Mouse (Mus musculus): Measurements from ENCODE around the gene Arhgap29. TPM values are rescaled to one million over a fixed set of nuclear protein-coding genes. Genes with fewer than 3 reads are reported as not detected.

Gene Arhgap29
- polyA plus RNA-seq (2017; shearing (Covaris generic)), result under 1 TPM; 0.92 to 0.94 TPM

GRCm38 (mm10) chr3:121952041-121952591 lies at the start of gene Arhgap29:
TSS of gene Arhgap29 (plus strand) at chr3:121952541.
- no peak for ATAC-seq

- ATAC-seq, result no peak
Measured at GRCm38 (mm10) chr3:121902729-121903128, 49.6 kb upstream of the Arhgap29 start.

DNA sequence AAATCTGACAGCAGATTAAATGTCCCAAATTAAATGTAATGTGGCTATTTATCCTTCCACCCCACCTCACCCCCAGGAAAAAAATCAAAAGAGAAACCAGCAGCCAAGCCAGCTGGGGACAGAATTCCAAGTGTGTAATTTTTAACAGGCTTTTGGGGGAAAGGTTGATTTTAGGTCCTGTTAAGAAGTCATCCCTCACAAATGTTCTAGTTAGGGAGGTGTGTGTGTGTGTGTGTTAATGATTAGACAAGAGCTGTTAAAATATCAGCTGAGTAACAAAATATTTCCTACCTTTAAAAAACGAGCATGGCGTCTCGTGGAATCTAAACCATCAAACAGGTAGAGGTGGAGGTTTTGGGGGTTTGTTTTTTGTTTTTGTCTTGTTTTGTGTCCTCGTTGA lies 49.1 kb upstream of the Arhgap29 start:
- ATAC-seq, result no peak

- no peak for ATAC-seq
Measured at GRCm38 (mm10) chr3:121903695-121904094, 48.6 kb upstream of the Arhgap29 start.

- ATAC-seq, result no peak
Measured at GRCm38 (mm10) chr3:121904476-121904875, 47.9 kb upstream of the Arhgap29 start.

DNA sequence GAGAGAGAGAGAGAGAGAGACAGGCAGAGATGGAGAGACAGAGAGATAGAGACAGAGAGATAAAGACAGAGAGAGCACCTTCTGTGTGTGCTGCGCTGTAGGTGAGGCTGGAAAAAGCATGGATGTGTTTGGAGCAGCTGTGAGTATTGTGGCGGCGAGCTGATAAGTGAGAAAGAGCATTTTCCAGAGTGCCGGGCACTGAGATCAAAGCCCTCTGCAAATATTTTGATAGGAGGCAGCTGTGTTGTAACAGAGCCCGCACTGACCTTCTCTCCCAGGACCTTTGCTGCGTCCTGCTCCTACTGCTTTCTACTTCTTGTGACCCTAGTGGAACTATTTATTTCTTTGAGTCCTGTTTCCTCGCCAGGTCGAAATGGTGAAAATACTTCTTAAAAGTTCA lies 45.7 kb upstream of the Arhgap29 start:
- no peak for ATAC-seq

GRCm38 (mm10) chr3:121909155-121909554 lies 43.2 kb upstream of the Arhgap29 start:
- ATAC-seq, result no peak

GRCm38 (mm10) chr3:121913476-121913875 lies 38.9 kb upstream of the Arhgap29 start:
- ATAC-seq, result no peak

GRCm38 (mm10) chr3:121914459-121915185 lies 37.7 kb upstream of the Arhgap29 start:
- no peak for ATAC-seq

- ATAC-seq, result no peak
Measured at GRCm38 (mm10) chr3:121915191-121915590, 37.1 kb upstream of the Arhgap29 start.

DNA sequence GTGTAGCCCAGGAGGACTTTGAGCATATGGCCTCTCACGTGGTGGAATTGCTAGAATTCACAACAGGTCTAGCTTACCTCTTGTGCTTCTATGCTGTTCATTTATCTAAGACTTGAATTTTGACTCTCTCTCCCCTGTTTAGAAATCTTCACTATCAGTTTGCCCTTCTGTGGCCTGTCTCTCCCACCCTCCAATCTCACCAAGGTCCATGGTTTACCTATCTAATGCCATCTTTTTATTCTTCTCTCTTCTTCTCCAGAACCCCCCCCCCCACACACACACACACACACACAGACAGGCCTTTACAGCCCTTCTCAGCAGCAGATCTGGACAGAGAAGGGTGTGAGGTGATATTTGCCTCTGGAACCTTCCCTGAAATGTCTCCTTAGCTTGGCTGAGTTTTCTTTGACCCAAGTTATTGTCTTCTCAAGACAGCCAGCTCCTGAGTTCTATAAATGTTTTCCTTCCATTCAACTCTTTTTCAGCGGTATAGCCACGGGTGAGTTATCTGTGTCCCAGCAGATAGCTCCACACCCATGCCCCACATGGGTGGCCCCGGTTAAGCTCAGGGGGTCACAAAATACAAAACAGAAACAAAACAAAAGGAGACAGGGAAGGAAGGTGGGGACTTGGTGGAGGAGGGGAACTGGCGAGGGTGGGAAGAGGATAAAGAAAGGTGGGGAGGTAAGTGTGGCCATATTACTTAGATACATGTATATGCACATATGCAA lies 35.4 kb upstream of the Arhgap29 start:
- ATAC-seq, result no peak

DNA sequence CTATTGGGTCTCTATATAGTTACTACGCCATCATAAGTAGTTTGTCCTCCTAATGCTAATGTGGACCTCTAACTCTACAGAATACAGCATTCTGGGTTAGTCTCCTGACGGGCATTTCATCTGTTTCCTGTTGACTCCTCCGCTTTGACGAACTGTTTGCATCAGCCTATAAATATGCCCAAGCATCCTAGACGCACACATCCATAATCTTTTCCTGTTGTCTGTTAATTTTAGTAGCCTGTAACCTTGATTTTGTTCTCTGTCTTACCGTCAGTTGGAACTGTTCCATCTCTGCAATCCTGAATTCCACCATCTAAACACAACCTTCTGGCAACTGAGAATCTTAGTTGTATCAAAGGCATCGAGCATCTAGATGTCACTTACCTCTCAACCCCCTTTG lies 34.7 kb upstream of the Arhgap29 start:
- ATAC-seq, result no peak

DNA sequence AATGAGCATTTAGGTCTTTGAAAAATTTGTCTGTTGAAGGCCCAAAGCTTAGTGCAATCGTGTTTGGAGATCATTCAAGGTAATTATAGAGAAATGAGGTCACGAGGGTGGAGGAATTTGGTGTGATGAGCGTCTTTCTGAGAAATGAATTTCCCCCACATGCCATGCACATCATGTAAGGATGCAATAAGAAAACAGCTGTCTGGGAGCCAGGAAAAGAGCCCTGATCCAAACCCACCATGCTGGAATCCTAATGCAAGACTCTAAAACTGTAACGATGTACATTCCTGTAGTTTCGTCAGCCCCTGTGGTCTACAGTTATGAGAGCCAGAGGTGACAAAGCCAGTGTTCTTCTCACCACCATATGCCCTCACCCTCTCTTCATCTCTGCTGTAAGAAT lies 32.4 kb upstream of the Arhgap29 start:
- ATAC-seq, result no peak

DNA sequence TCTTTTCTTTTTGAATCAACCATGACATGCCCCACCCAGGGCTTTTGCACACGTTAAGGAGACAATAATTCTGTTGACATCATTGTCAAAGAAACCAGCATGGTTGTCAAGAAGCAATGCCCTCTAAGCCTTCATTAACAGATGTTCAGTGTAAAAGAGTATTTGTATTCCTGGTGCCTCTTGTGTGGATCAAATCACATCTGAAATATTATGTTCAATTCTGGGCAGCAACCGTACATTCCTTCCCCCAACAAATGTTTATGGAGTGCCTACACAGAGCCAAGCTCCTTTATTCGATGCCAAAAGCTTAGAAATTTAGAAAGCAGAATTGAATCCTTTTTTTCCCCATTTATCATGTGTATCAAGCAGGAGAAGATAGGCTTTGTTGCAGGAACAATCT lies 31.6 kb upstream of the Arhgap29 start:
- no peak for ATAC-seq

DNA sequence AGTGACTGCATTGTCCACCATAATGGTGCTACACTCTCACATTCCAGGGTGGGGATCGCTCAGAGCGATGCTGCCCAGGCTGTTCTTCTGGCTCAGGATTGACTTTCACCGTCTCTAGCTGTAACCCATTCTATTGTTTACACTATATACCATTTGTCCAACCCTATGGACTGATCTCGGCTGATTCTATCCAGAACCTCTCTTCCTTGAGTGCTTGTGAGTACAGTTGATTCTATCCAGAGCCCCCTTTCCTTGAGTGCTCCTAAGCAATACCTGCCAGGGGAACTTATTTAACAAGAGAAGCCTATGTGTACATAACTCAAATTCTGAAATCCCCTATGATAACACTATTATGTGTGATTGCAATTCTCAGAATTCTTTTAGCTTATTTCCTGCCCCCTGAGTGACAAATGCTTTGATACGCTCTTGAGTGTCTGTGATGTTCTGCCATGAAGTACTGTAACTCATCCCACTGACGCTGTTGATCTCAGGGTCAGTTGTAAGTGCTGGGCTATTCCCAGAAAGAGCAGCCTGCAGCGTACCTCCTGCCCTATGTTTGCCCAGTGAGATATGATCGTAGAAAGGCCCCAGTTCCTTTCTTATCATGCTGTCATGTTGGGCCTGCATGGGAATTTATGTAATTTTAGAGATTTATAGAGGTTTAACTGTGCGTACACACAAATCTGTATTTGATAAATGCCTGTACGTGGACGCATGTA lies 27.4 kb upstream of the Arhgap29 start:
- no peak for ATAC-seq

- ATAC-seq, result no peak
Measured at GRCm38 (mm10) chr3:121927601-121928000, 24.7 kb upstream of the Arhgap29 start.

- no peak for ATAC-seq
Measured at GRCm38 (mm10) chr3:121932815-121933214, 19.5 kb upstream of the Arhgap29 start.

DNA sequence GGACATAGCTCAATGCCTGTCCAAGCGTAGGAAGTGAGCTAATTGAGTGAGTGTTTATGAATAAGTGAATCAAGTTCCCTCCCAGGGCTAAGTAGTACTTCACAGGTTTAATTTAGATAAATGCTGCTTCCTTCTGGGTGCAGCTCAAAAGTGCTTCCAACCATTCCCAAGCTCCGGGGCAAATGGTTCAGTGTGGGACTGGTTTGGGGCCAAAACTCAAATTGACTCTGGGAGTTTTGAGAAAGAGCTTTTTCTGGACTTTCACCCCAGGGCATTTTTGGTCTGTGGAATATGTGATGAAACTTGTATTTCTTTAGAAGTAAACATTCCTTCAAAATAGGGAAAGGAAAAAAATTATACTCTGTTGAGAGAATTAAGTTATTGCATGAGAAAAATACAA lies 16.1 kb upstream of the Arhgap29 start:
- no peak for ATAC-seq

DNA sequence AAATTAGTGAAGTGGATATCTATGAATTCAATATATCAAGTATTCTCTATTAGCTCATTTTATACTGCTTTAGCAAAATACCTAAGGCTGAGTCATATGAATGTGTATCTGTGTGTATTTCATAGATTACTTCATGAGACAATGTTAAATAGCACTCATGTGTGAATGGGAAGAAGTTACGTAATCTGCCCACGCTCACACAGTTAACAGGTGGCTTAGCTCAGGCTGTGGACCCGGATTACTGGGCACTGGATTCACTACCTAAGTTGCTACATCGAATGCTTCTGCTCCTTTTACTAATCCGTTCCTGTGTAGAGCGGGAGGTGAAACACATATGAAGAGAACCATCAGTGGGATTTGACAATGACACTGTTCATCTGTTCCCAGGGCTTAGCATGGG lies 15.3 kb upstream of the Arhgap29 start:
- ATAC-seq, result no peak

DNA sequence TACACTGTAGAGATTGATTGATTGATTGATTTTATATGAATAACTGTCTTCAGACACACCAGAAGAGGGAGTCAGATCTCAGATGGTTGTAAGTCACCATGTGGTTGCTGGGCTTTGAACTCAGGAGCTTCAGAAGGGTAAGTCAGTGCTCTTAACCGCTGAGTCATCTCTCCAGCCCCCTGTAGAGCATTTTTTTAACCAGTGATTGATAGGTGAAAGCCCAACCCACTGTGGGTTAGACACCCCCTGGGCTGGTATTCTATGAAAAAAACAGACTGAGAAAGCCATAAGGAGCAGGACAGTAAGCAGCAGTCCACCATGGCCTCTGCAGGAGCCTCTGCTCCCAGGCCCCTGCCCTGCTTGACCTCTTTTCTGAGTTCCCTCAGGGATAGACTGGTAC lies 12.7 kb upstream of the Arhgap29 start:
- ATAC-seq, result no peak

GRCm38 (mm10) chr3:121940094-121940889 lies 12.0 kb upstream of the Arhgap29 start:
- no peak for ATAC-seq

DNA sequence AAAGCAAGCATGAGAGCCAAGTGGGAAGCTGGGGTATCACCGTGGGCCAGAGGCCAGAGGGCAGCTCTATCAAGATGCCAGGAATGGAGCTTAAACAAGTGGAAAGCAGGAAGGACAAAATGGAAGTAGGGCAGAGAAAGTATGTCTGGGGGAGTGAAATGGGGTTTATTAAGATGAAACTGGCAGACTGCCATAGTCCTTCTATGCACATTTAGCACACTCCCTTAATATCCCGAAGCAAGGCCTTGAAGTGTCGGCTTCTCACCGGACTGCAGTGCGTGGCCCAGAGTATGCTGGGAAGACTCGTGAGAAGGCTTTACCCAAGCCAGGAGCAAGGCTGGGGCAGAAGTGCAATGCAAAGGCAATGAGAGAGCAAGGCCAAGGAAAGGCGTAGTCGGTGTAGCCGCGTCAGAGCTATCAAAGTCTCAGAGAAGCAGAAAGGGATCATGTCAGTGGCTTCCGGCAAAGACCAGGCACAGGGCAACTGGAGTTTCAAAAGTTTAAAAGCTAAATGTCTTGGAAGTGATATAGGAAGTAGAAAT lies 11.1 kb upstream of the Arhgap29 start:
- ATAC-seq, result no peak
